Mouse (Mus musculus) kidney, embryonic 14.5 days (tissue): ENCODE measurements around the gene Has1. TPM values are rescaled to one million over a fixed set of nuclear protein-coding genes. Genes with fewer than 3 reads are reported as not detected.

Experiments
- ATAC-seq: fragments of 200-750 bp; cut with Nextera tagmentation; 2 replicates; pipeline ENCODE4 v1.8.0; 2017; ENCODE audit warnings: moderate number of reproducible peaks, mild to moderate bottlenecking, moderate TSS enrichment, moderate library complexity; ENCODE audit not compliant: low FRiP score, low TSS enrichment
- H3K27ac ChIP-seq: fragments of 300-500 bp; sonication (generic); 2 replicates; pipeline ENCODE4 v1.5.1; 2014; ENCODE audit warnings: low read depth, mild to moderate bottlenecking, low read length, moderate library complexity, mixed read lengths
- H3K27me3 ChIP-seq: fragments of 300-500 bp; sonication (generic); 2 replicates; pipeline ENCODE4 v1.6.1; 2014; ENCODE audit warnings: mild to moderate bottlenecking, low read length; ENCODE audit not compliant: control insufficient read depth, insufficient read depth
- H3K36me3 ChIP-seq: fragments of 300-500 bp; sonication (generic); 2 replicates; pipeline ENCODE4 v1.6.1; 2014; ENCODE audit warnings: low read length, mixed read lengths; ENCODE audit not compliant: control insufficient read depth, insufficient read depth
- H3K4me1 ChIP-seq: fragments of 300-500 bp; sonication (generic); 2 replicates; pipeline ENCODE4 v1.6.1; 2014; ENCODE audit warnings: low read length, mixed read lengths; ENCODE audit not compliant: control insufficient read depth, insufficient read depth
- H3K4me2 ChIP-seq: fragments of 300-500 bp; sonication (generic); replicated peaks from 2 replicates; pipeline ENCODE4 v1.6.1; 2014; ENCODE audit warnings: low read depth, mild to moderate bottlenecking, low read length
- H3K4me3 ChIP-seq: fragments of 300-500 bp; sonication (generic); 2 replicates; pipeline ENCODE4 v1.5.1; 2014; ENCODE audit warnings: mild to moderate bottlenecking, low read length
- H3K9ac ChIP-seq: fragments of 300-500 bp; sonication (generic); 2 replicates; pipeline ENCODE4 v1.6.1; 2014; ENCODE audit warnings: low read depth, mild to moderate bottlenecking, low read length, moderate library complexity
- H3K9me3 ChIP-seq: fragments of 300-500 bp; sonication (generic); 2 replicates; pipeline ENCODE4 v1.6.1; 2016; ENCODE audit warnings: low read length; ENCODE audit not compliant: control insufficient read depth
- whole genome bisulfite sequencing: fragments of 180-500 bp; shearing (Covaris S2); extraction: QIAGEN DNeasy Blood & Tissue Kit; methylation state at CpG from one replicate; pipeline ENCODE4 v1.1.7; 2014; 5-methylcytosine and 5-hydroxymethylcytosine counted together
- microRNA counts: library from miRNA; unstranded; fragments of <30 nt; microRNA quantifications from one replicate; lab custom pipeline; 2017
- microRNA-seq: library from miRNA; unstranded; fragments of <30 nt; microRNA quantifications from one replicate; pipeline ENCODE4, GENCODE M21; 2016
- polyA plus RNA-seq: library from polyadenylated mRNA; unstranded; fragments of >200 nt; fragmentation: Nextera tagmentation; extraction: Ambion mirVana; gene quantifications from 2 replicates; pipeline ENCODE4 v1.2.1, GENCODE M21; 2014

Has1 gene
- polyA plus RNA-seq, 1 experiment from 2014 or later = 1.6 TPM

DNA sequence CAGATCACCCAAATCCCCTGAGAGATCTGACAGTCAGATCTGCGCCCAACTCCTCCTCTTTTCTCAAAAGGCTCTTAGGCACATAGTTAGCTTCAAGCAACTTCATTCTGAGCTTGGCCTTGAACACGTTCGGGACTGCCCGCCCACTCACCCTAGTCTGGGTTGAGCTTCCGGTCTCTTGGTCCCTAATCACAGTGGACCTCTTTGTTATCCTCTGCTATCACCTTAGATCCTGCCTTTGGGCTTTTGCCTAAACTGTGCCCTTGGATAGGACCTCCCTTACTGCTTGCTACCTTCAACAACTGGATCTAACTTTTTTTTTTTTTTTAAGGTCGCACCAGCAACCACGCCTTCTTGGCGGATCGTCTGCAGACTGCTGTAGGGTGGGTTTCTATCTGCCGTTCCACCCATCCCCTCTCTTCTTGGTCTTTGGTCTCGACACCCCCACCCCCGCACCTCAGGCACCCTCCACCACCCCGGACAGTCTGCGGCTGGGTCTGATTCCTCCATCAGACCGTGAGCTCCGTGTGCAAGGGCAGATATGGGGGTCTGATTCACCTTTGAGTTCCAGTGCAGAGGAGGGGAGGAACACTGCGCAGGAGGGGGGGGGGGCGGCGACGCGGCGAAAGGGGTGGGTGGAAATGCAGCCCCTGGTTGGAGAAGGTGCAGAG lies 28.9 kb downstream of the Has1 start:
- peak; percentile 12 for ATAC-seq
- Histone ChIP-seq H3K27me3 (no peaks in the 10 kb centered on the region), H3K27ac (peak overlapping the region; percentile 99), H3K4me2 (peak overlapping the region; percentile 61), H3K4me3 (peak overlapping the region; percentile 80), H3K36me3 (peaks cover 4% of the 10 kb centered on the region; the same call in 1 of the 2 replicates), H3K4me1 (peaks cover 21% of the 10 kb centered on the region), H3K9me3 (no peaks in the 10 kb centered on the region), H3K9ac (peak overlapping the region; percentile 74)
- WGBS = 2% methylated on average over 21 of the region's 22 CpGs

DNA sequence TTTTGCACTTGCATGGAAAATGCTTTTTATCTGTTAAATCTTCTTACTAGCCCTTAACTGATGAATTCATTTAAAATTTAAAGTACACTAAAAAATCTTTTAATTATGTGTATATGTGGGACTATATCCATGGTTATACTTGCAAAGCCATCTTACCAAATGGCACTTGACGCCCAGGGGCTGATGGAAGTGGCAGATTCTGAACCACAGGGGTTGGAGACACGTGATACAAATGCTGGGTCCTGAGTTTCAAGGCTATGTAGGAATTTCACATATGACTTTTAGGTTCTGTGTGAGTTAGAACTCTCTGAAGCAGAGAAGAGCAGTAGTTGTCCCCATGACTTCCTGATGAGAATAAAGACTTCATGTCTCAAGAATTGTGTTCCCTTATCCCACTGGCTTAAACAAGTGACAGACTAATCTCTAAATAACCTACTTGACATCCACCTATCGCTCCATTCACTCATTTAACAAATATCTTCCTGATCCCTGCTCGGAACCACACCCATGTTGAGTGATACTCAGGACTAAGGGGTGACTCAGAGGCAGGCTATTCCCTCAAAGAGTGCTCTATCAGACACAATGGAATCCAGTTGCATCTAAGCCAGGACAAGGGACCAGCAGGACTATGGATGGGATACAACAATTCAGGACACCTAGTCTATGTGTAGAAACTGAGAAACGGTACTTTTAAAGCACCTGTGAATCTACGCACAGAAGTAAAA lies 31.2 kb downstream of the Has1 start:
- Histone ChIP-seq H3K27me3 (no peaks in the 10 kb centered on the region), H3K4me1 (peaks cover 5% of the 10 kb centered on the region; the same call in 1 of the 2 replicates), H3K27ac (no peak overlapping the region), H3K36me3 (no peaks in the 10 kb centered on the region), H3K4me3 (no peak overlapping the region), H3K9ac (no peak overlapping the region), H3K4me2 (no peak overlapping the region), H3K9me3 (no peaks in the 10 kb centered on the region)
- 82% methylated on average over 6 of the region's 6 CpGs for WGBS
- ATAC-seq = no peak

DNA sequence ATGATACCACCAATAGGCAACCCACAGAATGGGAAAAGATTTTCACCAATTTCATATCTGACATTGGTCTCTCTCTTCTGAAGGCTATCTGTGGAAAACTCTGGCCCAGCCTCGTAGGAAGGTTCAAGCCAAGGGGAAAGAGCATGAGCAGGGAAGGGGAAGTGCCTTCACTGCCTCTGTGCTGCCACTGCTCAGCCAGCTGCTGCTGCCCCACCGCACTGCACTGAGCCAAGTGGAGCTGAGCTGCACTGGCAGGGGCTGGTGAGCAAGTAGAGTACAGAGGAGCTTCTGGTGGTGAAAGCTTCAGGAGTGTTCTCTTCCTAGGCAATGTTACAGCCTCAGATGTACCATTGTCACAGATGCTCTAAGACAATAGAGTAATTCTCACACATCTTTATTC lies 59.5 kb downstream of the Has1 start:
- ATAC-seq = no peak
- Histone ChIP-seq H3K4me3 (no peak overlapping the region), H3K4me1 (peaks cover 8% of the 10 kb centered on the region; the same call in 1 of the 2 replicates), H3K27me3 (no peaks in the 10 kb centered on the region), H3K36me3 (no peaks in the 10 kb centered on the region), H3K9ac (no peak overlapping the region), H3K9me3 (no peaks in the 10 kb centered on the region), H3K27ac (no peak overlapping the region), H3K4me2 (no peak overlapping the region)
- WGBS = 45% methylated on average over 2 of the region's 2 CpGs

MicroRNA genes within 50 kb of the gene (microRNA counts, 519-probe panel; counts per million panel counts)
- microRNA mmu-let-7e (lab: Ali Mortazavi, UCI) (8,353 counts per million, percentile 86 among the panel's probes with 10 or more counts), microRNA mmu-miR-125a-3p (lab: Ali Mortazavi, UCI) (5,309 counts per million, percentile 47 among the panel's probes with 10 or more counts), microRNA mmu-miR-125a-5p (lab: Ali Mortazavi, UCI) (9,811 counts per million, percentile 98 among the panel's probes with 10 or more counts), microRNA mmu-miR-99b (lab: Ali Mortazavi, UCI) (7,098 counts per million, percentile 76 among the panel's probes with 10 or more counts)

Small RNA genes lying within 50 kb of the gene (microRNA-seq; reads per million reads assigned to microRNA genes)
- gene Gm25927 (not detected), gene Mir125a (4,491 reads per million, percentile 90 among the genes with 10 or more reads in this experiment), gene Mir99b (22,870 reads per million, percentile 97 among the genes with 10 or more reads in this experiment), gene Mirlet7e (not detected)

Other genes starting within 250 kb of the Has1 start
- 11.3 and 12.4 TPM in 2 replicates for gene Lnpep, start 230.2 kb downstream of the Has1 start, polyA plus RNA-seq
- not detected in 2 replicates for gene Vmn2r90, start 151.5 kb downstream of the Has1 start, polyA plus RNA-seq
- 22.9 and 32.8 TPM in 2 replicates for gene Spaca6, start 28.0 kb downstream of the Has1 start, polyA plus RNA-seq
- gene Fpr1, start 28.7 kb upstream of the Has1 start, polyA plus RNA-seq = 0.16 TPM in 1 of 2 replicates, not detected in the other
- 0.23 and 0.34 TPM in 2 replicates for gene Fpr2, start 32.6 kb upstream of the Has1 start, polyA plus RNA-seq
- gene Fpr3, start 32.6 kb upstream of the Has1 start, polyA plus RNA-seq = not detected in 2 replicates
- gene Fpr-rs4, start 166.5 kb upstream of the Has1 start, polyA plus RNA-seq = not detected in 2 replicates
- gene Vmn2r124, start 194.2 kb upstream of the Has1 start, polyA plus RNA-seq = not detected in 2 replicates
- not detected in 2 replicates for gene Vmn2r91, start 229.8 kb upstream of the Has1 start, polyA plus RNA-seq